Mouse (Mus musculus) heart, embryonic 15.5 days (tissue): Measurements from ENCODE around the gene Mafk. TPM values are rescaled to one million over a fixed set of nuclear protein-coding genes. Genes with fewer than 3 reads are reported as not detected.

Experiments
- ATAC-seq: fragments of 200-750 bp; cut with Nextera tagmentation; replicated peaks from 2 replicates; pipeline ENCODE4 v1.8.0; 2017; ENCODE audit warnings: low read depth, moderate TSS enrichment; ENCODE audit not compliant: insufficient number of reproducible peaks, insufficient read depth, low FRiP score
- H3K27ac ChIP-seq: fragments of 300-500 bp; sonication (generic); 2 replicates; pipeline ENCODE4 v1.5.1; 2015; ENCODE audit warnings: mild to moderate bottlenecking, inconsistent platforms
- H3K27me3 ChIP-seq: fragments of 300-500 bp; sonication (generic); 2 replicates; pipeline ENCODE4 v1.6.1; 2015; ENCODE audit warnings: inconsistent platforms
- H3K36me3 ChIP-seq: fragments of 300-500 bp; sonication (generic); 2 replicates; pipeline ENCODE4 v1.6.1; 2015; ENCODE audit warnings: mild to moderate bottlenecking, inconsistent platforms
- H3K4me1 ChIP-seq: fragments of 300-500 bp; sonication (generic); replicated peaks from 2 replicates; pipeline ENCODE4 v1.6.1; 2015; ENCODE audit warnings: inconsistent platforms
- H3K4me2 ChIP-seq: fragments of 300-500 bp; sonication (generic); 2 replicates; pipeline ENCODE4 v1.6.1; 2015; ENCODE audit warnings: inconsistent platforms, mild to moderate bottlenecking, moderate library complexity
- H3K4me3 ChIP-seq: fragments of 300-500 bp; sonication (generic); 2 replicates; pipeline ENCODE4 v1.5.1; 2015; ENCODE audit warnings: mild to moderate bottlenecking, inconsistent platforms
- H3K9ac ChIP-seq: fragments of 300-500 bp; sonication (generic); 2 replicates; pipeline ENCODE4 v1.6.1; 2015; ENCODE audit warnings: mild to moderate bottlenecking, inconsistent platforms
- H3K9me3 ChIP-seq: fragments of 300-500 bp; sonication (generic); replicated peaks from 2 replicates; pipeline ENCODE4 v1.6.1; 2016; ENCODE audit warnings: inconsistent platforms
- WGBS: fragments of 180-500 bp; shearing (Covaris S2); methylation state at CpG from one replicate; pipeline ENCODE4 v1.1.7; 2015; ENCODE audit warnings: mixed read lengths; 5-methylcytosine and 5-hydroxymethylcytosine counted together
- microRNA-seq: library from miRNA; unstranded; fragments of <30 nt; microRNA quantifications from one replicate; pipeline ENCODE4, GENCODE M21; 2016
- polyA plus RNA-seq: library from polyadenylated mRNA; unstranded; fragments of >200 nt; fragmentation: Nextera tagmentation; extraction: Ambion mirVana; gene quantifications from 2 replicates; pipeline ENCODE4 v1.2.1, GENCODE M21; 2015

The Mafk gene
- polyA plus RNA-seq, 1 experiment from 2014 or later = 19.1 TPM

- no peak overlapping the region for H3K27ac ChIP-seq
- WGBS = 74% methylated on average over 12 of the region's 12 CpGs
- no peak for ATAC-seq
- peaks cover 9% of the 10 kb centered on the region for H3K27me3 ChIP-seq
- H3K36me3 ChIP-seq = no peaks in the 10 kb centered on the region
- H3K4me2 ChIP-seq = no peak overlapping the region
- no peaks in the 10 kb centered on the region for H3K4me1 ChIP-seq
- H3K9ac ChIP-seq = no peak overlapping the region
- H3K9me3 ChIP-seq = no peaks in the 10 kb centered on the region
- no peak overlapping the region for H3K4me3 ChIP-seq
Measured at GRCm38 (mm10) chr5:139849626-139850320, 58.5 kb downstream of the Mafk start.

Small RNAs within 50 kb of the gene (microRNA-seq; reads per million reads assigned to microRNA genes)
- gene Mir7037 = not detected

Other genes starting within 250 kb of the Mafk start
- not detected in 2 replicates for gene Uncx, start 248.0 kb upstream of the Mafk start, polyA plus RNA-seq
- 1.3 and 2.4 TPM in 2 replicates for gene Micall2, start 55.2 kb upstream of the Mafk start, polyA plus RNA-seq
- gene Ints1, start 15.8 kb upstream of the Mafk start, polyA plus RNA-seq = 12.6 and 20.6 TPM in 2 replicates
- 0.18 and 1.9 TPM in 2 replicates for gene Tmem184a, start 28.4 kb downstream of the Mafk start, polyA plus RNA-seq
- not detected in 2 replicates for gene Gm26938, start 34.9 kb downstream of the Mafk start, polyA plus RNA-seq
- 33.2 and 39.2 TPM in 2 replicates for gene Psmg3, start 35.4 kb downstream of the Mafk start, polyA plus RNA-seq
- 0.10 and 0.65 TPM in 2 replicates for gene Elfn1, start 116.4 kb downstream of the Mafk start, polyA plus RNA-seq